ENCODE assay signal across 8 mouse cellular contexts in the genomic region with DNA sequence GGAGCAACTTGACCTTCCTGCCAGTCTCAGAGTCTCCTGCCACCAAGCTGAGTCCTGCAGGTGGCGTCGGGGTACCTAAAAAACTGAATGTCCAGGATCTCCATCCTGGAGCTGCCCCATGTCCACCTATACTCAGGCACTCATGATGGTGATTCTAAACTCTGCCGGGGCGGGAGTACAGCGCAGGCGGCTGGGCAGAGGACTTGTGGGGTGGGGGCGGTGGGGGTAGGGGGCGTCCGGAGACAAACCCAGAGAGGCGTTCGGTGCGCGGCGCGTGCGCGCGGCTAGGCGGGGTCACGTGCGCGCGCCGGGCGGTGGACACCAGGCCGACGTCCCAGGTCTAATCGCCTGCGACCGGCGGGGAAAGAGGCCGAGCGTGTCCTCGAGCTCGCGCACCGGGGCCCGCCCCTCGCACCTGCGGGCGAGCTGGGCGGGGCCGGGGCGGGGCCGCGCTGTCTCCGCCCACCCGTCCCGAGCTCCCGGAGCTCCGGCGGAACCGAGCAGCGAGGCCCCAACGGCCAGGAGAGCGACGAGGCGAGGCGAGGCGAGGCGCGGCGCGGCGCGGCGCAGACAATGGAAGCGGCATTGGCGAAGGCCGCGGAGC. TPM values are rescaled to one million over a fixed set of nuclear protein-coding genes. Genes with fewer than 3 reads are reported as not detected.
DNase-seq lines count a peak whose midpoint lies in the region; ATAC-seq lines count a peak whose summit lies in the region.

A gene (plus strand): TSS at position 328 of the 604 bp plus-strand sequence.

- no peak within 1 kb of the TSS for H3K27ac ChIP-seq in heart, embryonic 11.5 days (ENCODE audit: low read depth, low read length)
- peak within 1 kb of the TSS; percentile 34; the same call in 1 of the 2 replicates for H3K27ac ChIP-seq in kidney, embryonic 14.5 days (ENCODE audit: low read depth, low read length)
- H3K27ac ChIP-seq in liver, embryonic 12.5 days, result no peak within 1 kb of the TSS
- peak within 1 kb of the TSS; percentile 75 for H3K27ac ChIP-seq in neural tube, embryonic 11.5 days (ENCODE audit: low read depth, low read length)

- H3K9me3 ChIP-seq in heart, embryonic 11.5 days (replicated peaks; ENCODE audit: control insufficient read depth, low read length), result no peaks in the 10 kb centered on the region
- no peaks in the 10 kb centered on the region for H3K9me3 ChIP-seq in kidney, embryonic 14.5 days (ENCODE audit: control insufficient read depth, low read length)
- H3K9me3 ChIP-seq in liver, embryonic 12.5 days (replicated peaks), result no peaks in the 10 kb centered on the region
- no peaks in the 10 kb centered on the region for H3K9me3 ChIP-seq in neural tube, embryonic 11.5 days (ENCODE audit: control insufficient read depth, low read length)

- ATAC-seq in heart, embryonic 11.5 days (replicated peaks; ENCODE audit: insufficient number of reproducible peaks, low FRiP score, low TSS enrichment), result peak; percentile 70
- peak; percentile 70 for ATAC-seq in kidney, embryonic 14.5 days (ENCODE audit: low FRiP score, low TSS enrichment)
- ATAC-seq in liver, embryonic 12.5 days, result peak; percentile 54; the same call in 1 of the 2 replicates
- peak; percentile 33; the same call in 1 of the 2 replicates for ATAC-seq in neural tube, embryonic 11.5 days (ENCODE audit: insufficient read depth, low FRiP score, low TSS enrichment)

- H3K36me3 ChIP-seq in heart, embryonic 11.5 days (ENCODE audit: control insufficient read depth, insufficient read depth, low read length), result no peaks in the 10 kb centered on the region
- H3K36me3 ChIP-seq in kidney, embryonic 14.5 days (ENCODE audit: control insufficient read depth, insufficient read depth, low read length), result no peaks in the 10 kb centered on the region; the same call in 1 of the 2 replicates
- H3K36me3 ChIP-seq in liver, embryonic 12.5 days, result no peaks in the 10 kb centered on the region
- no peaks in the 10 kb centered on the region for H3K36me3 ChIP-seq in neural tube, embryonic 11.5 days (ENCODE audit: control insufficient read depth, insufficient read depth, low read length)

- WGBS in heart, embryonic 11.5 days (ENCODE audit: insufficient replicate concordance), result under 1% methylated on average over 45 of the region's 71 CpGs
- WGBS in kidney, embryonic 14.5 days, result under 1% methylated on average over 46 of the region's 71 CpGs
- WGBS in liver, embryonic 12.5 days (ENCODE audit: insufficient replicate concordance), result under 1% methylated on average over 60 of the region's 71 CpGs
- 0% methylated on average over 19 of the region's 71 CpGs for WGBS in neural tube, embryonic 11.5 days

- H3K4me1 ChIP-seq in heart, embryonic 11.5 days (ENCODE audit: control insufficient read depth, insufficient read depth, low read length), result peaks cover 14% of the 10 kb centered on the region
- H3K4me1 ChIP-seq in kidney, embryonic 14.5 days (ENCODE audit: control insufficient read depth, insufficient read depth, low read length), result peaks cover 14% of the 10 kb centered on the region
- peaks cover 21% of the 10 kb centered on the region for H3K4me1 ChIP-seq in liver, embryonic 12.5 days
- peaks cover 12% of the 10 kb centered on the region for H3K4me1 ChIP-seq in neural tube, embryonic 11.5 days (ENCODE audit: control insufficient read depth, insufficient read depth, low read length)

- H3K27me3 ChIP-seq in heart, embryonic 11.5 days (ENCODE audit: control insufficient read depth, insufficient read depth, low read length), result peaks cover 14% of the 10 kb centered on the region; the same call in 1 of the 2 replicates
- H3K27me3 ChIP-seq in kidney, embryonic 14.5 days (ENCODE audit: control insufficient read depth, insufficient read depth, low read length), result no peaks in the 10 kb centered on the region
- peaks cover 65% of the 10 kb centered on the region for H3K27me3 ChIP-seq in liver, embryonic 12.5 days (replicated peaks)
- no peaks in the 10 kb centered on the region for H3K27me3 ChIP-seq in neural tube, embryonic 11.5 days (ENCODE audit: control insufficient read depth, insufficient read depth, low read length)

- peak within 1 kb of the TSS; percentile 99 for H3K4me2 ChIP-seq in heart, embryonic 11.5 days
- peak within 1 kb of the TSS; percentile 99 for H3K4me2 ChIP-seq in kidney, embryonic 14.5 days (replicated peaks; ENCODE audit: low read depth, low read length)
- H3K4me2 ChIP-seq in liver, embryonic 12.5 days, result peak within 1 kb of the TSS; percentile 78
- H3K4me2 ChIP-seq in neural tube, embryonic 11.5 days (ENCODE audit: low read depth), result peak within 1 kb of the TSS; percentile 94

- H3K9ac ChIP-seq in heart, embryonic 11.5 days (ENCODE audit: low read depth, low read length), result peak within 1 kb of the TSS; percentile 83
- peak within 1 kb of the TSS; percentile 89 for H3K9ac ChIP-seq in kidney, embryonic 14.5 days (ENCODE audit: low read depth, low read length)
- peak within 1 kb of the TSS; percentile 54 for H3K9ac ChIP-seq in liver, embryonic 12.5 days
- peak within 1 kb of the TSS; percentile 95 for H3K9ac ChIP-seq in neural tube, embryonic 11.5 days (ENCODE audit: low read length)

- H3K4me3 ChIP-seq in heart, embryonic 11.5 days (ENCODE audit: low read depth, low read length), result peak within 1 kb of the TSS; percentile 70
- peak within 1 kb of the TSS; percentile 52 for H3K4me3 ChIP-seq in kidney, embryonic 14.5 days (ENCODE audit: low read length)
- peak within 1 kb of the TSS; percentile 55 for H3K4me3 ChIP-seq in liver, embryonic 12.5 days
- H3K4me3 ChIP-seq in neural tube, embryonic 11.5 days (ENCODE audit: low read depth, low read length), result peak within 1 kb of the TSS; percentile 82

- peak; percentile 30 for DNase-seq in 416B (ENCODE audit: low read depth)
- DNase-seq in Muller cell, postnatal 12 days (ENCODE audit: inconsistent ontology term), result peak; percentile 66
- DNase-seq in cerebellum, postnatal 36 days, result peak; percentile 75 to 85
- peak; percentile 81 for DNase-seq in neural tube, embryonic 11.5 days (ENCODE audit: low spot score)
- DNase-seq in thymus, postnatal 36 days, result peak; percentile 64 to 71

RNA-seq across cellular contexts. Expression of the gene that starts here (rescaled TPM):
- 12.2 and 12.5 TPM in 2 replicates for polyA plus RNA-seq in heart, embryonic 11.5 days (2014; fragmentation: Nextera tagmentation; extraction: Ambion mirVana)
- polyA plus RNA-seq in kidney, embryonic 14.5 days (2014; fragmentation: Nextera tagmentation; extraction: Ambion mirVana), result 23.7 and 26.6 TPM in 2 replicates
- polyA plus RNA-seq in liver, embryonic 12.5 days (2016; fragmentation: Nextera tagmentation; extraction: Ambion mirVana), result 4.3 and 5.5 TPM in 2 replicates
- polyA plus RNA-seq in neural tube, embryonic 11.5 days (2014; fragmentation: Nextera tagmentation; extraction: Ambion mirVana), result 62.8 and 86.7 TPM in 2 replicates

Comparison
In these comparisons a context has a peak if more than half of its experiments do, and no peak if none do; other contexts are left out.
1. DNase-seq: peak in every context shown above with its lines; median percentile 81 in neural tube, embryonic 11.5 days; 80 in cerebellum, postnatal 36 days; 68 in thymus, postnatal 36 days; 66 in Muller cell, postnatal 12 days; 30 in 416B.
2. H3K27ac ChIP-seq: peak in kidney, embryonic 14.5 days (single experiment) and neural tube, embryonic 11.5 days (single experiment); none in heart, embryonic 11.5 days (single experiment) and liver, embryonic 12.5 days (single experiment).
3. Peak in every context shown above with its lines, with median percentiles within 50 percentile points of each other: ATAC-seq, H3K4me2 ChIP-seq, H3K4me3 ChIP-seq and H3K9ac ChIP-seq.